Mouse (Mus musculus) limb, embryonic 11.5 days (tissue): ENCODE measurements around the gene Sh3d19. TPM values are rescaled to one million over a fixed set of nuclear protein-coding genes. Genes with fewer than 3 reads are reported as not detected.
"Not testable (repeated sequence)": the region's sequence is repeated elsewhere in the genome, so short reads cannot be mapped to it uniquely, and the experiment has no call there.

Source experiments
- ATAC-seq: fragments of 200-750 bp; cut with Nextera tagmentation; 2 replicates; pipeline ENCODE4 v1.8.0; 2017; ENCODE audit warnings: low read depth; ENCODE audit not compliant: insufficient number of reproducible peaks, low FRiP score, low TSS enrichment
- DNase-seq: peaks from one replicate; pipeline ENCODE4 v3.0.0-alpha.2; 2015; ENCODE audit warnings: low spot score
- H3K27ac ChIP-seq: fragments of 300-500 bp; sonication (generic); replicated peaks from 2 replicates; pipeline ENCODE4 v1.5.1; 2014; ENCODE audit warnings: low read depth, mild to moderate bottlenecking, low read length
- H3K27me3 ChIP-seq: fragments of 300-500 bp; sonication (generic); 2 replicates; pipeline ENCODE4 v1.6.1; 2014; ENCODE audit warnings: mild to moderate bottlenecking, low read length, mixed read lengths; ENCODE audit not compliant: control insufficient read depth, insufficient read depth
- H3K36me3 ChIP-seq: fragments of 300-500 bp; sonication (generic); 2 replicates; pipeline ENCODE4 v1.6.1; 2014; ENCODE audit warnings: mild to moderate bottlenecking, low read length, moderate library complexity, mixed read lengths; ENCODE audit not compliant: control insufficient read depth, insufficient read depth
- H3K4me1 ChIP-seq: fragments of 300-500 bp; sonication (generic); 2 replicates; pipeline ENCODE4 v1.6.1; 2014; ENCODE audit warnings: low read length, mixed read lengths; ENCODE audit not compliant: control insufficient read depth, insufficient read depth
- H3K4me2 ChIP-seq: fragments of 300-500 bp; sonication (generic); 2 replicates; pipeline ENCODE4 v1.6.1; 2014; ENCODE audit warnings: low read depth, mild to moderate bottlenecking, moderate library complexity; ENCODE audit not compliant: severe bottlenecking
- H3K4me3 ChIP-seq: fragments of 300-500 bp; sonication (generic); 2 replicates; pipeline ENCODE4 v1.5.1; 2014; ENCODE audit warnings: low read depth, low read length
- H3K9ac ChIP-seq: fragments of 300-500 bp; sonication (generic); 2 replicates; pipeline ENCODE4 v1.6.1; 2014; ENCODE audit warnings: mild to moderate bottlenecking, low read length
- H3K9me3 ChIP-seq: fragments of 300-500 bp; sonication (generic); 2 replicates; pipeline ENCODE4 v1.6.1; 2016; ENCODE audit warnings: low read length; ENCODE audit not compliant: control insufficient read depth
- WGBS: fragments of 180-500 bp; shearing (Covaris S2); extraction: QIAGEN DNeasy Blood & Tissue Kit; methylation state at CpG from one replicate; pipeline ENCODE4 v1.1.7; 2014; 5-methylcytosine and 5-hydroxymethylcytosine counted together
- polyA plus RNA-seq: library from polyadenylated mRNA; unstranded; fragments of >200 nt; fragmentation: Nextera tagmentation; extraction: Ambion mirVana; gene quantifications from 2 replicates; pipeline ENCODE4 v1.2.1, GENCODE M21; 2014

Gene Sh3d19
- polyA plus RNA-seq, 1 experiment from 2014 or later = 19.4 TPM

- WGBS = 92% methylated on average over 6 of the region's 6 CpGs
- Histone ChIP-seq H3K9me3 (no peaks in the 10 kb centered on the region), H3K27me3 (no peaks in the 10 kb centered on the region), H3K36me3 (0 out of 2 replicates have a peak, but pooled peaks cover 4% of the 10 kb centered on the region), H3K4me1 (peaks cover 3% of the 10 kb centered on the region; the same call in 1 of the 2 replicates), H3K27ac (no peak overlapping the region), H3K4me2 (no peak overlapping the region), H3K4me3 (no peak overlapping the region), H3K9ac (no peak overlapping the region)
- DNase-seq = no peak
- ATAC-seq = no peak
Measured at GRCm38 (mm10) chr3:86101956-86102355, 131.0 kb downstream of the Sh3d19 start.

- Histone ChIP-seq H3K4me3 (no peak overlapping the region), H3K9me3 (no peaks in the 10 kb centered on the region), H3K9ac (no peak overlapping the region), H3K4me2 (no peak overlapping the region), H3K4me1 (peaks cover 3% of the 10 kb centered on the region; the same call in 1 of the 2 replicates), H3K27me3 (no peaks in the 10 kb centered on the region), H3K36me3 (0 out of 2 replicates have a peak, but pooled peaks cover 4% of the 10 kb centered on the region), H3K27ac (no peak overlapping the region)
- ATAC-seq = no peak
- no peak for DNase-seq
- 81% methylated on average over 18 of the region's 18 CpGs for WGBS
Measured at GRCm38 (mm10) chr3:86103449-86104291, 132.8 kb downstream of the Sh3d19 start.

GRCm38 (mm10) chr3:86104433-86104832 lies 133.5 kb downstream of the Sh3d19 start:
- not testable (repeated sequence) for DNase-seq, H3K9me3 ChIP-seq, H3K36me3 ChIP-seq, ATAC-seq, H3K4me1 ChIP-seq, H3K9ac ChIP-seq, H3K27ac ChIP-seq, H3K4me2 ChIP-seq, H3K27me3 ChIP-seq, H3K4me3 ChIP-seq
- 94% methylated on average over 7 of the region's 7 CpGs for WGBS

GRCm38 (mm10) chr3:86104909-86105308 lies 134.0 kb downstream of the Sh3d19 start:
- peaks cover 5% of the 10 kb centered on the region; the same call in 1 of the 2 replicates for H3K4me1 ChIP-seq
- 92% methylated on average over 4 of the region's 4 CpGs for WGBS
- DNase-seq (no peak), ATAC-seq (no peak)
- H3K4me3 ChIP-seq = no peak overlapping the region
- no peaks in the 10 kb centered on the region for H3K9me3 ChIP-seq
- H3K4me2 ChIP-seq = no peak overlapping the region
- H3K9ac ChIP-seq = no peak overlapping the region
- H3K27ac ChIP-seq = no peak overlapping the region
- no peaks in the 10 kb centered on the region for H3K36me3 ChIP-seq
- H3K27me3 ChIP-seq = no peaks in the 10 kb centered on the region

GRCm38 (mm10) chr3:86106086-86106632 lies 135.2 kb downstream of the Sh3d19 start:
- Histone ChIP-seq H3K36me3 (no peaks in the 10 kb centered on the region), H3K4me1 (peaks cover 9% of the 10 kb centered on the region; the same call in 1 of the 2 replicates), H3K27ac (no peak overlapping the region), H3K27me3 (no peaks in the 10 kb centered on the region), H3K9me3 (no peaks in the 10 kb centered on the region), H3K9ac (no peak overlapping the region), H3K4me2 (no peak overlapping the region), H3K4me3 (no peak overlapping the region)
- DNase-seq (no peak), ATAC-seq (no peak)
- WGBS = 70% methylated on average over 8 of the region's 8 CpGs

GRCm38 (mm10) chr3:86107637-86108539 lies 137.0 kb downstream of the Sh3d19 start:
- H3K27ac ChIP-seq = no peak overlapping the region
- no peaks in the 10 kb centered on the region for H3K9me3 ChIP-seq
- ATAC-seq (no peak), DNase-seq (no peak)
- H3K4me3 ChIP-seq = no peak overlapping the region
- H3K4me1 ChIP-seq = peaks cover 7% of the 10 kb centered on the region; the same call in 1 of the 2 replicates
- H3K9ac ChIP-seq = no peak overlapping the region
- 77% methylated on average over 8 of the region's 8 CpGs for WGBS
- H3K4me2 ChIP-seq = no peak overlapping the region
- no peaks in the 10 kb centered on the region for H3K27me3 ChIP-seq
- H3K36me3 ChIP-seq = no peaks in the 10 kb centered on the region

- Histone ChIP-seq H3K27ac (no peak overlapping the region), H3K27me3 (no peaks in the 10 kb centered on the region), H3K4me1 (peaks cover 7% of the 10 kb centered on the region; the same call in 1 of the 2 replicates), H3K36me3 (no peaks in the 10 kb centered on the region), H3K9ac (no peak overlapping the region), H3K4me3 (no peak overlapping the region), H3K4me2 (no peak overlapping the region), H3K9me3 (no peaks in the 10 kb centered on the region)
- ATAC-seq = no peak
- WGBS = 87% methylated on average over 4 of the region's 4 CpGs
- DNase-seq = no peak
Measured at GRCm38 (mm10) chr3:86108576-86108975, 137.7 kb downstream of the Sh3d19 start.

- Histone ChIP-seq H3K9me3 (no peaks in the 10 kb centered on the region), H3K27ac (no peak overlapping the region), H3K4me1 (peaks cover 7% of the 10 kb centered on the region; the same call in 1 of the 2 replicates), H3K9ac (no peak overlapping the region), H3K4me2 (no peak overlapping the region), H3K36me3 (no peaks in the 10 kb centered on the region), H3K27me3 (no peaks in the 10 kb centered on the region), H3K4me3 (no peak overlapping the region)
- DNase-seq (no peak), ATAC-seq (no peak)
- WGBS = 94% methylated on average over 7 of the region's 7 CpGs
Measured at GRCm38 (mm10) chr3:86109099-86109498, 138.2 kb downstream of the Sh3d19 start.
